Mouse (Mus musculus) limb, embryonic 14.5 days (tissue): ENCODE results near the gene 2210408I21Rik. TPM values are rescaled to one million over a fixed set of nuclear protein-coding genes. Genes with fewer than 3 reads are reported as not detected.

Source experiments
- ATAC-seq: fragments of 200-750 bp; cut with Nextera tagmentation; 2 replicates; pipeline ENCODE4 v1.8.0; 2017; ENCODE audit warnings: low read depth, moderate number of reproducible peaks, moderate TSS enrichment; ENCODE audit not compliant: low FRiP score
- DNase-seq: peaks from one replicate; pipeline ENCODE4 v3.0.0-alpha.2; 2015; ENCODE audit warnings: low spot score
- H3K27ac ChIP-seq: fragments of 300-500 bp; sonication (generic); replicated peaks from 2 replicates; pipeline ENCODE4 v1.5.1; 2014; ENCODE audit warnings: low read depth, mild to moderate bottlenecking, low read length, moderate library complexity, mixed read lengths
- H3K27me3 ChIP-seq: fragments of 300-500 bp; sonication (generic); 2 replicates; pipeline ENCODE4 v1.6.1; 2014; ENCODE audit warnings: low read length, mixed read lengths; ENCODE audit not compliant: control insufficient read depth, insufficient read depth
- H3K36me3 ChIP-seq: fragments of 300-500 bp; sonication (generic); 2 replicates; pipeline ENCODE4 v1.6.1; 2014; ENCODE audit warnings: mild to moderate bottlenecking, low read length, moderate library complexity, mixed read lengths; ENCODE audit not compliant: control insufficient read depth, insufficient read depth
- H3K4me1 ChIP-seq: fragments of 300-500 bp; sonication (generic); 2 replicates; pipeline ENCODE4 v1.6.1; 2014; ENCODE audit warnings: antibody characterized with exemption, low read length, mixed read lengths; ENCODE audit not compliant: control insufficient read depth, insufficient read depth
- H3K4me2 ChIP-seq: fragments of 300-500 bp; sonication (generic); replicated peaks from 2 replicates; pipeline ENCODE4 v1.6.1; 2014; ENCODE audit warnings: low read depth, mild to moderate bottlenecking, low read length, moderate library complexity; ENCODE audit not compliant: severe bottlenecking
- H3K4me3 ChIP-seq: fragments of 300-500 bp; sonication (generic); replicated peaks from 2 replicates; pipeline ENCODE4 v1.5.1; 2014; ENCODE audit warnings: low read length
- H3K9ac ChIP-seq: fragments of 300-500 bp; sonication (generic); 2 replicates; pipeline ENCODE4 v1.6.1; 2014; ENCODE audit warnings: mild to moderate bottlenecking, low read depth, low read length, moderate library complexity; ENCODE audit not compliant: severe bottlenecking
- H3K9me3 ChIP-seq: fragments of 300-500 bp; sonication (generic); 2 replicates; pipeline ENCODE4 v1.6.1; 2016; ENCODE audit warnings: low read length; ENCODE audit not compliant: control insufficient read depth
- POLR2A ChIP-seq: fragments of 200-500 bp; IDR thresholded peaks from 2 replicates; pipeline ENCODE4 v1.8.0; 2012; ENCODE audit warnings: inconsistent platforms, mild to moderate bottlenecking, moderate library complexity, borderline replicate concordance; ENCODE audit not compliant: insufficient read depth, insufficient read length; ENCODE audit errors: extremely low read depth
- WGBS: fragments of 180-500 bp; shearing (Covaris S2); extraction: QIAGEN DNeasy Blood & Tissue Kit; methylation state at CpG from one replicate; pipeline ENCODE4 v1.1.7; 2014; 5-methylcytosine and 5-hydroxymethylcytosine counted together
- polyA plus RNA-seq, 2 experiments: library from polyadenylated mRNA; depleted of rRNA in 1 of 2; stranded (reverse) in 1 of 2; unstranded in 1 of 2; fragments of >200 nt; fragmentation: Nextera tagmentation in 1 of 2; extraction: Ambion mirVana in 1 of 2; gene quantifications; 2 replicates each; pipeline versions ENCODE4 v1.2.1 to v1.2.3; 2012 to 2014

Gene 2210408I21Rik
- polyA plus RNA-seq, 2 experiments, result 3.9 to 10.5 TPM

GRCm38 (mm10) chr13:77128240-77128639, 7.1 kb upstream of the 2210408I21Rik start:
- H3K36me3 ChIP-seq, result no peaks in the 10 kb centered on the region; the same call in 1 of the 2 replicates
- no peak overlapping the region for H3K4me2 ChIP-seq
- no peak overlapping the region for H3K9ac ChIP-seq
- no peaks in the 10 kb centered on the region for H3K4me1 ChIP-seq
- no peaks in the 10 kb centered on the region for H3K27me3 ChIP-seq
- H3K27ac ChIP-seq, result no peak overlapping the region
- H3K9me3 ChIP-seq, result no peaks in the 10 kb centered on the region
- no peak overlapping the region for H3K4me3 ChIP-seq
- ATAC-seq, result no peak
- WGBS, result 91% methylated on average over 2 of the region's 2 CpGs
- DNase-seq, result no peak
- no peak for TF ChIP-seq POLR2A

- H3K27me3 ChIP-seq, result no peaks in the 10 kb centered on the region
- no peaks in the 10 kb centered on the region for H3K9me3 ChIP-seq
- H3K9ac ChIP-seq, result no peak overlapping the region
- no peak overlapping the region for H3K27ac ChIP-seq
- no peak for ATAC-seq
- H3K4me1 ChIP-seq, result no peaks in the 10 kb centered on the region
- H3K36me3 ChIP-seq, result no peaks in the 10 kb centered on the region
- no peak for TF ChIP-seq POLR2A
- DNase-seq, result no peak
- H3K4me2 ChIP-seq, result no peak overlapping the region
- no peak overlapping the region for H3K4me3 ChIP-seq
- 82% methylated on average over 2 of the region's 2 CpGs for WGBS
Observed at GRCm38 (mm10) chr13:77131132-77131531, 4.2 kb upstream of the 2210408I21Rik start.

GRCm38 (mm10) chr13:77135621-77135981, 261 bp downstream of the 2210408I21Rik start:
- DNase-seq (peak; percentile 6), ATAC-seq (peak; percentile 58)
- Histone ChIP-seq H3K27ac (peak overlapping the region; percentile 94; the same call in 1 of the 2 replicates), H3K4me3 (peak overlapping the region; percentile 92), H3K36me3 (no peaks in the 10 kb centered on the region), H3K4me2 (peak overlapping the region; percentile 51), H3K9me3 (no peaks in the 10 kb centered on the region), H3K9ac (peak overlapping the region; percentile 91), H3K27me3 (no peaks in the 10 kb centered on the region), H3K4me1 (no peaks in the 10 kb centered on the region)
- no peak for TF ChIP-seq POLR2A
- 1% methylated on average over 11 of the region's 11 CpGs for WGBS

GRCm38 (mm10) chr13:77140890-77141289, 5.5 kb downstream of the 2210408I21Rik start:
- Histone ChIP-seq H3K27ac (no peak overlapping the region), H3K4me3 (no peak overlapping the region), H3K4me2 (no peak overlapping the region), H3K4me1 (no peaks in the 10 kb centered on the region), H3K36me3 (no peaks in the 10 kb centered on the region), H3K9ac (no peak overlapping the region), H3K9me3 (no peaks in the 10 kb centered on the region; the same call in 1 of the 2 replicates), H3K27me3 (no peaks in the 10 kb centered on the region)
- ATAC-seq (no peak), DNase-seq (no peak)
- 84% methylated on average over 2 of the region's 2 CpGs for WGBS
- TF ChIP-seq POLR2A, result no peak

- no peak overlapping the region for H3K27ac ChIP-seq
- no peaks in the 10 kb centered on the region for H3K9me3 ChIP-seq
- no peak overlapping the region for H3K4me2 ChIP-seq
- DNase-seq, result no peak
- no peak overlapping the region for H3K4me3 ChIP-seq
- no peaks in the 10 kb centered on the region for H3K36me3 ChIP-seq
- no peaks in the 10 kb centered on the region for H3K27me3 ChIP-seq
- no peak overlapping the region for H3K9ac ChIP-seq
- no peak for ATAC-seq
- no peak for TF ChIP-seq POLR2A
- no peaks in the 10 kb centered on the region for H3K4me1 ChIP-seq
Observed at GRCm38 (mm10) chr13:77177931-77178330, 42.6 kb downstream of the 2210408I21Rik start.

GRCm38 (mm10) chr13:77190606-77191005, 55.3 kb downstream of the 2210408I21Rik start:
- no peak for TF ChIP-seq POLR2A
- no peak overlapping the region for H3K9ac ChIP-seq

More at GRCm38 (mm10) chr13:77190606-77191005, 55.3 kb downstream of the 2210408I21Rik start:
- no peaks in the 10 kb centered on the region for H3K9me3 ChIP-seq
- no peak overlapping the region for H3K4me2 ChIP-seq
- 95% methylated on average over 8 of the region's 8 CpGs for WGBS
- no peaks in the 10 kb centered on the region for H3K4me1 ChIP-seq
- no peak overlapping the region for H3K27ac ChIP-seq
- 0 out of 2 replicates have a peak, but pooled peaks cover 4% of the 10 kb centered on the region for H3K36me3 ChIP-seq
- no peak for ATAC-seq
- DNase-seq, result no peak
- no peaks in the 10 kb centered on the region for H3K27me3 ChIP-seq
- no peak overlapping the region for H3K4me3 ChIP-seq
